Mouse (Mus musculus) liver, postnatal 0 days (tissue): ENCODE results near the gene Eno2. TPM values are rescaled to one million over a fixed set of nuclear protein-coding genes. Genes with fewer than 3 reads are reported as not detected.

Source experiments
- ATAC-seq: fragments of 200-750 bp; cut with Nextera tagmentation; 2 replicates; pipeline ENCODE4 v1.8.0; 2017; ENCODE audit warnings: mild to moderate bottlenecking, moderate library complexity
- DNase-seq: peaks from one replicate; pipeline ENCODE4 v3.0.0-alpha.2; 2016
- H3K27ac ChIP-seq: fragments of 300-500 bp; sonication (generic); 2 replicates; pipeline ENCODE4 v1.5.1; 2014; ENCODE audit warnings: antibody characterized with exemption, moderate library complexity, mild to moderate bottlenecking, low read depth
- H3K27me3 ChIP-seq: fragments of 300-500 bp; sonication (generic); 2 replicates; pipeline ENCODE4 v1.6.1; 2014; ENCODE audit warnings: low read length, control low read depth, mixed read lengths; ENCODE audit not compliant: insufficient read depth
- H3K36me3 ChIP-seq: fragments of 300-500 bp; sonication (generic); replicated peaks from 2 replicates; pipeline ENCODE4 v1.6.1; 2014; ENCODE audit warnings: mild to moderate bottlenecking, control low read depth, low read length, moderate library complexity, mixed read lengths; ENCODE audit not compliant: insufficient read depth
- H3K4me1 ChIP-seq: fragments of 300-500 bp; sonication (generic); 2 replicates; pipeline ENCODE4 v1.6.1; 2014; ENCODE audit warnings: antibody characterized with exemption, mild to moderate bottlenecking, control low read depth; ENCODE audit not compliant: insufficient read depth
- H3K4me2 ChIP-seq: fragments of 300-500 bp; sonication (generic); 2 replicates; pipeline ENCODE4 v1.6.1; 2014; ENCODE audit warnings: low read depth, mild to moderate bottlenecking, low read length, moderate library complexity, mixed read lengths
- H3K4me3 ChIP-seq: fragments of 300-500 bp; sonication (generic); 2 replicates; pipeline ENCODE4 v1.5.1; 2014; ENCODE audit warnings: low read depth, low read length
- H3K9ac ChIP-seq: fragments of 300-500 bp; sonication (generic); replicated peaks from 2 replicates; pipeline ENCODE4 v1.6.1; 2014; ENCODE audit warnings: mild to moderate bottlenecking, moderate library complexity
- H3K9me3 ChIP-seq: fragments of 300-500 bp; sonication (generic); 2 replicates; pipeline ENCODE4 v1.6.1; 2016; ENCODE audit warnings: mild to moderate bottlenecking, control low read depth, low read length, mixed read lengths
- CTCF ChIP-seq: sonication (generic); IDR thresholded peaks from 2 replicates; pipeline ENCODE4 v1.5.1; 2016; ENCODE audit warnings: antibody characterized with exemption, low read depth
- EP300 ChIP-seq: IDR thresholded peaks from 2 replicates; pipeline ENCODE4 v1.6.1; 2016; ENCODE audit warnings: antibody characterized with exemption, low read depth, mild to moderate bottlenecking
- WGBS: fragments of 180-500 bp; shearing (Covaris S2); extraction: QIAGEN DNeasy Blood & Tissue Kit; methylation state at CpG from one replicate; pipeline ENCODE4 v1.1.7; 2014; ENCODE audit not compliant: insufficient replicate concordance; 5-methylcytosine and 5-hydroxymethylcytosine counted together
- polyA plus RNA-seq: library from polyadenylated mRNA; unstranded; fragments of >200 nt; fragmentation: Nextera tagmentation; extraction: Ambion mirVana; gene quantifications from 2 replicates; pipeline ENCODE4 v1.2.1, GENCODE M21; 2015

Gene Eno2
- polyA plus RNA-seq, 1 experiment from 2014 or later = 0.27 TPM

DNA sequence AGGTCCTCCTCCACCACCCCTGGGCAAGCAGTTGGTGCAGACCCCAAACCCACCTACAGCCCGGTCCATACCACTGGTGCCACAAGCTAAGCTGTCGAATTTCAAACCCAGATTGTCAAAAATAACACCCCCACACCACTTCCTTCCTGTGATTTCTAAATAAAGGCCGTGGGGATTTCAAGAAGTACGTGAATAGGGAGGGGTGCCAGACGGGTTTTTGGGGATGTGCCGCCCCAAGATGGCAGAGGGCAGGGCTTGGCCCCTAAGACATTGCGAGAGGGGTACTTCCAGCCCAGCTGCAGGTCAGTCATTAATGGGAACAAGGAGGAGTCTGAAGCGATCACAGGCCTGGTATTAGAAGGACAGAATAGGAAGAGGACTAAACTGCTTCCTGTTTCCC is 45.9 kb downstream of the Eno2 start:
- H3K9me3 ChIP-seq = no peaks in the 10 kb centered on the region
- DNase-seq (peak; percentile 45), ATAC-seq (no peak)
- H3K27ac ChIP-seq = peak overlapping the region; percentile 65
- H3K4me1 ChIP-seq = peaks cover 50% of the 10 kb centered on the region
- TF ChIP-seq EP300 = no peak
- no peak for TF ChIP-seq CTCF
- no peak overlapping the region for H3K4me3 ChIP-seq
- peak overlapping the region; percentile 31; the same call in 1 of the 2 replicates for H3K4me2 ChIP-seq
- H3K27me3 ChIP-seq = no peaks in the 10 kb centered on the region
- 51% methylated on average over 8 of the region's 8 CpGs for WGBS
- no peak overlapping the region for H3K9ac ChIP-seq
- peaks cover 34% of the 10 kb centered on the region for H3K36me3 ChIP-seq

DNA sequence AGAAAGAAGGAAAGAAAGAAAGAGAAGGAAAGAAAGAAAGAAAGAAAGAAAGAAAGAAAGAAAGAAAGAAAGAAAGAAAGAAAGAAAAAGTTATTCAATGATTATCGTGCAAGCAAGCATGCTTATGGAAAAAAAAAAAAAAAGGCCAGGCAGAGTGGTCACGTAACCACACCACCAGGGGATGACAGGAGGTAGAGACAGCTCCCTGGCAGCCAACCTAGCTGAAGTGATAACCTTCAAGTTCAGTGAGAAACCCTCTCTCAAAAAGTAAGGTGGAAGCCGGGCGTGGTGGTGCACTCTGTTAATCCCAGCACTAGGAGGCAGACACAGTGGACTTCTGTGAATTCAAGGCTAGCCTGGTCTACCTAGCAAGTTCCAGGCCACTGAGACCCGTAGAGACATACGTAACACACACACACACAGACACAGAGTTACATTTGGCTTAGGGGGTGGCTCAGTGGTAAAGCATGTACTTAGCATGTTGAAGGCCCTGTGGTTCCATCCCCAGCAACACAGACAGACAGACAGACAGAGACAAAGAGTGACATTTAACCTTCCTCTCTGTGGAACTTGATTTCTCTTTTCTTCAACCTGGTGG is 46.5 kb downstream of the Eno2 start:
- H3K27me3 ChIP-seq = no peaks in the 10 kb centered on the region
- DNase-seq = no peak
- no peak overlapping the region for H3K9ac ChIP-seq
- peaks cover 29% of the 10 kb centered on the region for H3K36me3 ChIP-seq
- peak overlapping the region; percentile 65 for H3K27ac ChIP-seq
- 0 out of 2 replicates have a peak, but pooled peaks have one; percentile 6 for TF ChIP-seq CTCF
- TF ChIP-seq EP300 = no peak
- H3K9me3 ChIP-seq = no peaks in the 10 kb centered on the region
- no peak overlapping the region for H3K4me3 ChIP-seq
- H3K4me1 ChIP-seq = peaks cover 51% of the 10 kb centered on the region
- WGBS = 75% methylated on average over 6 of the region's 6 CpGs
- 0 out of 2 replicates have a peak overlapping the region, but pooled peaks have one; percentile 31 for H3K4me2 ChIP-seq
- ATAC-seq = no peak

DNA sequence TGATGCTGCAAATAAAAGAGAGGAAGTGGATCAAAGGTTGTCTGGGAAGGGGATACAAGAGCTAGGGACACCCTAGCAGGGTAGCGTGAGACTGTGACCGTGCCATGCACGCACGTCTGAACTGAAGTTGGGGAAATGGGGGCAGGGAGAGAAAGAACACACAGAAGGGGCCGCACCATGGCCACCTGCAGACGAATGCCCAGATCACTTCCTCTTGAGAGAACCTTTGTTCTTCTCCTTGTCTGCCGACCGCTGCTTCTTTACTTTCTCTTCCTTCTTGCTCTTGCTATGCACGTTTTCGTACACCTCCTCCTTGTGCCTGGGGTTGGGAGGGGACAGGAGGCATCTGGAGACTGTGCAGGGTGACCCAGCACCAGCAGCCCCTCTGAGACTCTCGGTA is 48.6 kb downstream of the Eno2 start:
- H3K4me3 ChIP-seq = no peak overlapping the region
- peak overlapping the region; percentile 62 for H3K27ac ChIP-seq
- H3K27me3 ChIP-seq = no peaks in the 10 kb centered on the region
- WGBS = 59% methylated on average over 11 of the region's 11 CpGs
- ATAC-seq (no peak), DNase-seq (no peak)
- peaks cover 51% of the 10 kb centered on the region for H3K4me1 ChIP-seq
- H3K36me3 ChIP-seq = peaks cover 31% of the 10 kb centered on the region
- TF ChIP-seq EP300 (no peak), CTCF (no peak)
- H3K9me3 ChIP-seq = no peaks in the 10 kb centered on the region
- H3K9ac ChIP-seq = no peak overlapping the region; the same call in 1 of the 2 replicates
- peak overlapping the region; percentile 18; the same call in 1 of the 2 replicates for H3K4me2 ChIP-seq

- WGBS = 54% methylated on average over 7 of the region's 7 CpGs
- H3K9me3 ChIP-seq = no peaks in the 10 kb centered on the region
- peaks cover 40% of the 10 kb centered on the region for H3K36me3 ChIP-seq
- H3K4me2 ChIP-seq = 0 out of 2 replicates have a peak overlapping the region, but pooled peaks have one; percentile 11
- peak overlapping the region; percentile 34 for H3K27ac ChIP-seq
- peak overlapping the region; percentile 46; the same call in 1 of the 2 replicates for H3K9ac ChIP-seq
- ATAC-seq = peak; percentile 81
- H3K27me3 ChIP-seq = no peaks in the 10 kb centered on the region
- no peak for DNase-seq
- TF ChIP-seq CTCF (peak; percentile 36; the same call in 1 of the 2 replicates), EP300 (peak; percentile 51; the same call in 1 of the 2 replicates)
- no peak overlapping the region for H3K4me3 ChIP-seq
- H3K4me1 ChIP-seq = peaks cover 45% of the 10 kb centered on the region
Observed at GRCm38 (mm10) chr6:124719354-124719978, 50.0 kb downstream of the Eno2 start.

- Histone ChIP-seq H3K4me2 (no peak overlapping the region), H3K4me3 (no peak overlapping the region), H3K36me3 (peaks cover 42% of the 10 kb centered on the region), H3K9ac (no peak overlapping the region), H3K27ac (no peak overlapping the region), H3K4me1 (peaks cover 43% of the 10 kb centered on the region), H3K9me3 (no peaks in the 10 kb centered on the region), H3K27me3 (no peaks in the 10 kb centered on the region)
- ATAC-seq = no peak
- WGBS = 75% methylated on average over 12 of the region's 16 CpGs
- DNase-seq = no peak
- no peak for TF ChIP-seq CTCF
- TF ChIP-seq EP300 = no peak
Observed at GRCm38 (mm10) chr6:124718703-124719102, 50.8 kb downstream of the Eno2 start.

DNA sequence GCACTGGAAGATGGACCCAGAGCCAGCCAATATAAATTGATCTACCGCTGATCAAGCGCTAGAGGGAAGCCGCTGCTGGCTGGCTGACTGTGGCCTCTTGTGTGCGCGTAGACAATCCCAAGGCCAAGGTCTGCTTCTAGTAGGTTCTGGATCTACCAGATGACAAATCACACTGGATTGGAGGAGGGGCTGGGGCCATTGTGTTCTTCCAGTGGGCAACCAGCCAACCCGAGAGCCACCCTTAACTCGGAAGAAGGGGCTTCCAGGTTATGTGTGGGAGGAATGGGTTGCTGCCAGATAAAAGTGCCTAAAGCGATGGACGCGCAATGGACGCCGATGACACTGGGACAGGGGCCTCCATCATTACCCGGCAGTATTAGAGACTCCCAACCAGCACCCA is 51.5 kb downstream of the Eno2 start:
- ATAC-seq (no peak), DNase-seq (no peak)
- H3K27ac ChIP-seq = no peak overlapping the region
- peaks cover 42% of the 10 kb centered on the region for H3K36me3 ChIP-seq
- H3K4me3 ChIP-seq = no peak overlapping the region
- H3K9me3 ChIP-seq = no peaks in the 10 kb centered on the region
- no peak overlapping the region for H3K4me2 ChIP-seq
- TF ChIP-seq CTCF (no peak), EP300 (no peak)
- no peaks in the 10 kb centered on the region for H3K27me3 ChIP-seq
- 87% methylated on average over 13 of the region's 13 CpGs for WGBS
- H3K9ac ChIP-seq = no peak overlapping the region
- peaks cover 44% of the 10 kb centered on the region for H3K4me1 ChIP-seq
